Mouse (Mus musculus) limb, embryonic 10.5 days (tissue): ENCODE data around the gene Methig1. TPM values are rescaled to one million over a fixed set of nuclear protein-coding genes. Genes with fewer than 3 reads are reported as not detected.

ENCODE experiments used
- DNase-seq: peaks from one replicate; pipeline ENCODE4 v3.0.0-alpha.2; 2017; ENCODE audit warnings: low spot score
- H3K27ac ChIP-seq: fragments of 300-500 bp; sonication (generic); 2 replicates; pipeline ENCODE4 v1.5.1; 2016; ENCODE audit warnings: mild to moderate bottlenecking
- H3K27me3 ChIP-seq: fragments of 300-500 bp; sonication (generic); 2 replicates; pipeline ENCODE4 v1.6.1; 2016; ENCODE audit warnings: low read depth, mild to moderate bottlenecking; ENCODE audit not compliant: poor library complexity, severe bottlenecking
- H3K36me3 ChIP-seq: fragments of 300-500 bp; sonication (generic); 2 replicates; pipeline ENCODE4 v1.6.1; 2016; ENCODE audit warnings: mild to moderate bottlenecking, moderate library complexity
- H3K4me1 ChIP-seq: fragments of 300-500 bp; sonication (generic); 2 replicates; pipeline ENCODE4 v1.6.1; 2016
- H3K4me3 ChIP-seq: fragments of 300-500 bp; sonication (generic); 2 replicates; pipeline ENCODE4 v1.5.1; 2016; ENCODE audit warnings: mild to moderate bottlenecking, moderate library complexity
- H3K9me3 ChIP-seq: fragments of 300-500 bp; sonication (generic); replicated peaks from 2 replicates; pipeline ENCODE4 v1.6.1; 2016; ENCODE audit warnings: mild to moderate bottlenecking
- WGBS: fragments of 180-500 bp; shearing (Covaris S2); methylation state at CpG from one replicate; pipeline ENCODE4 v1.1.7; 2016; 5-methylcytosine and 5-hydroxymethylcytosine counted together
- polyA plus RNA-seq: library from polyadenylated mRNA; unstranded; fragments of >200 nt; fragmentation: Nextera tagmentation; extraction: Ambion mirVana; gene quantifications from 2 replicates; pipeline ENCODE4 v1.2.1, GENCODE M21; 2016

Gene Methig1
- polyA plus RNA-seq, 1 experiment from 2014 or later: 0.15 TPM

- Histone ChIP-seq H3K27ac (no peak overlapping the region), H3K4me1 (peaks cover 10% of the 10 kb centered on the region; the same call in 1 of the 2 replicates), H3K4me3 (no peak overlapping the region), H3K9me3 (no peaks in the 10 kb centered on the region), H3K36me3 (peaks cover 5% of the 10 kb centered on the region), H3K27me3 (no peaks in the 10 kb centered on the region)
- WGBS: 89% methylated on average over 16 of the region's 16 CpGs
- no peak for DNase-seq
Measured at GRCm38 (mm10) chr15:100388224-100388835, 35.4 kb downstream of the Methig1 start.

GRCm38 (mm10) chr15:100388886-100389285 is 35.9 kb downstream of the Methig1 start:
- Histone ChIP-seq H3K4me3 (no peak overlapping the region), H3K36me3 (peaks cover 11% of the 10 kb centered on the region), H3K27ac (no peak overlapping the region), H3K27me3 (no peaks in the 10 kb centered on the region), H3K9me3 (no peaks in the 10 kb centered on the region), H3K4me1 (peaks cover 10% of the 10 kb centered on the region; the same call in 1 of the 2 replicates)
- WGBS: 75% methylated on average over 9 of the region's 9 CpGs
- DNase-seq: no peak

GRCm38 (mm10) chr15:100391066-100391465 is 38.1 kb downstream of the Methig1 start:
- Histone ChIP-seq H3K9me3 (no peaks in the 10 kb centered on the region), H3K36me3 (peaks cover 32% of the 10 kb centered on the region), H3K27me3 (no peaks in the 10 kb centered on the region), H3K4me3 (no peak overlapping the region), H3K27ac (no peak overlapping the region), H3K4me1 (peaks cover 10% of the 10 kb centered on the region; the same call in 1 of the 2 replicates)
- WGBS: 77% methylated on average over 7 of the region's 7 CpGs
- no peak for DNase-seq

- whole genome bisulfite sequencing: 93% methylated on average over 7 of the region's 7 CpGs
- H3K4me3 ChIP-seq: no peak overlapping the region
- DNase-seq: no peak
- no peak overlapping the region for H3K27ac ChIP-seq
- H3K9me3 ChIP-seq: no peaks in the 10 kb centered on the region
- no peaks in the 10 kb centered on the region for H3K27me3 ChIP-seq
- peaks cover 38% of the 10 kb centered on the region for H3K36me3 ChIP-seq
- peaks cover 10% of the 10 kb centered on the region; the same call in 1 of the 2 replicates for H3K4me1 ChIP-seq
Measured at GRCm38 (mm10) chr15:100391599-100391998, 38.6 kb downstream of the Methig1 start.

- Histone ChIP-seq H3K27me3 (no peaks in the 10 kb centered on the region), H3K4me1 (peaks cover 10% of the 10 kb centered on the region; the same call in 1 of the 2 replicates), H3K4me3 (no peak overlapping the region), H3K27ac (no peak overlapping the region), H3K9me3 (no peaks in the 10 kb centered on the region), H3K36me3 (peaks cover 52% of the 10 kb centered on the region)
- no peak for DNase-seq
- 88% methylated on average over 11 of the region's 11 CpGs for WGBS
Measured at GRCm38 (mm10) chr15:100393016-100393415, 40.1 kb downstream of the Methig1 start.

- H3K9me3 ChIP-seq: no peaks in the 10 kb centered on the region
- no peak for DNase-seq
- H3K4me3 ChIP-seq: no peak overlapping the region
- H3K27ac ChIP-seq: no peak overlapping the region
- 0 out of 2 replicates have a peak, but pooled peaks cover 4% of the 10 kb centered on the region for H3K4me1 ChIP-seq
- peaks cover 77% of the 10 kb centered on the region for H3K36me3 ChIP-seq
- no peaks in the 10 kb centered on the region for H3K27me3 ChIP-seq
- WGBS: 96% methylated on average over 3 of the region's 3 CpGs
Measured at GRCm38 (mm10) chr15:100395561-100395960, 42.6 kb downstream of the Methig1 start.

- peaks cover 100% of the 10 kb centered on the region for H3K36me3 ChIP-seq
- no peaks in the 10 kb centered on the region for H3K4me1 ChIP-seq
Measured at GRCm38 (mm10) chr15:100400592-100401250, 47.8 kb downstream of the Methig1 start.

GRCm38 (mm10) chr15:100401811-100402210 is 48.9 kb downstream of the Methig1 start:
- no peak for DNase-seq
- Histone ChIP-seq H3K27me3 (no peaks in the 10 kb centered on the region), H3K36me3 (peaks cover 100% of the 10 kb centered on the region), H3K4me3 (no peak overlapping the region), H3K27ac (no peak overlapping the region), H3K9me3 (no peaks in the 10 kb centered on the region), H3K4me1 (no peaks in the 10 kb centered on the region)
- 94% methylated on average over 4 of the region's 4 CpGs for WGBS

More at GRCm38 (mm10) chr15:100400592-100401250, 47.8 kb downstream of the Methig1 start:
- Histone ChIP-seq H3K9me3 (no peaks in the 10 kb centered on the region), H3K27me3 (no peaks in the 10 kb centered on the region), H3K4me3 (no peak overlapping the region), H3K27ac (no peak overlapping the region)
- no peak for DNase-seq
- 94% methylated on average over 16 of the region's 16 CpGs for WGBS

GRCm38 (mm10) chr15:100402347-100402746 is 49.4 kb downstream of the Methig1 start:
- no peaks in the 10 kb centered on the region for H3K27me3 ChIP-seq
- no peaks in the 10 kb centered on the region for H3K9me3 ChIP-seq
- no peak overlapping the region for H3K27ac ChIP-seq
- no peak overlapping the region for H3K4me3 ChIP-seq
- peaks cover 97% of the 10 kb centered on the region for H3K36me3 ChIP-seq
- no peak for DNase-seq
- H3K4me1 ChIP-seq: no peaks in the 10 kb centered on the region
- 94% methylated on average over 14 of the region's 14 CpGs for WGBS

- Histone ChIP-seq H3K36me3 (peaks cover 97% of the 10 kb centered on the region), H3K9me3 (no peaks in the 10 kb centered on the region), H3K27ac (no peak overlapping the region), H3K27me3 (no peaks in the 10 kb centered on the region), H3K4me3 (no peak overlapping the region), H3K4me1 (no peaks in the 10 kb centered on the region)
- no peak for DNase-seq
- WGBS: 88% methylated on average over 4 of the region's 4 CpGs
Measured at GRCm38 (mm10) chr15:100402798-100403197, 49.8 kb downstream of the Methig1 start.

GRCm38 (mm10) chr15:100403318-100404000 is 50.5 kb downstream of the Methig1 start:
- H3K4me1 ChIP-seq: no peaks in the 10 kb centered on the region
- H3K4me3 ChIP-seq: no peak overlapping the region
- H3K27me3 ChIP-seq: no peaks in the 10 kb centered on the region
- no peaks in the 10 kb centered on the region; the same call in 1 of the 2 replicates for H3K9me3 ChIP-seq
- H3K27ac ChIP-seq: no peak overlapping the region
- 94% methylated on average over 16 of the region's 16 CpGs for WGBS
- peaks cover 97% of the 10 kb centered on the region for H3K36me3 ChIP-seq
- DNase-seq: no peak

GRCm38 (mm10) chr15:100406088-100406487 is 53.1 kb downstream of the Methig1 start:
- H3K4me1 ChIP-seq: no peaks in the 10 kb centered on the region
- no peaks in the 10 kb centered on the region; the same call in 1 of the 2 replicates for H3K9me3 ChIP-seq
- WGBS: 87% methylated on average over 5 of the region's 5 CpGs
- H3K4me3 ChIP-seq: no peak overlapping the region
- H3K36me3 ChIP-seq: peaks cover 94% of the 10 kb centered on the region
- no peaks in the 10 kb centered on the region for H3K27me3 ChIP-seq
- DNase-seq: no peak
- H3K27ac ChIP-seq: no peak overlapping the region
